Mouse (Mus musculus) layer of hippocampus, postnatal 10 days (tissue): Measurements from ENCODE around the gene Tmbim6. TPM values are rescaled to one million over a fixed set of nuclear protein-coding genes. Genes with fewer than 3 reads are reported as not detected.

Experiments used
- DNase-seq, 2 experiments: peaks; one replicate each; pipeline ENCODE4 v3.0.0; 2021; ENCODE audit warnings: low spot score in 2 of 2
- total RNA-seq, 2 experiments: library from RNA; stranded (reverse); gene quantifications; 2 replicates each; pipeline ENCODE4 v1.2.3; 2021

Tmbim6 gene
- total RNA-seq, 2 experiments from 2014 or later, result 356 to 357 TPM

- peak; percentile 90 for DNase-seq
These were observed 23.7 kb downstream of the Tmbim6 start for GRCm38 (mm10) chr15:99416348-99416882.

GRCm38 (mm10) chr15:99416957-99417356, 24.3 kb downstream of the Tmbim6 start:
- no peak for DNase-seq

- no peak for DNase-seq
These were observed 25.1 kb downstream of the Tmbim6 start for GRCm38 (mm10) chr15:99417692-99418271.

- DNase-seq, result no peak
These were observed 27.4 kb downstream of the Tmbim6 start for GRCm38 (mm10) chr15:99420101-99420500.

GRCm38 (mm10) chr15:99420521-99421014, 27.9 kb downstream of the Tmbim6 start:
- DNase-seq, result peak; percentile 59 to 65

GRCm38 (mm10) chr15:99421152-99421551, 28.5 kb downstream of the Tmbim6 start:
- no peak for DNase-seq

GRCm38 (mm10) chr15:99421676-99422075, 29.0 kb downstream of the Tmbim6 start:
- DNase-seq, result no peak

- DNase-seq, result no peak
These were observed 29.9 kb downstream of the Tmbim6 start for GRCm38 (mm10) chr15:99422551-99422950.

GRCm38 (mm10) chr15:99423131-99423530, 30.4 kb downstream of the Tmbim6 start:
- no peak for DNase-seq

GRCm38 (mm10) chr15:99423884-99424283, 31.2 kb downstream of the Tmbim6 start:
- no peak for DNase-seq

GRCm38 (mm10) chr15:99430394-99430793, 37.7 kb downstream of the Tmbim6 start:
- no peak for DNase-seq

- no peak for DNase-seq
These were observed 38.4 kb downstream of the Tmbim6 start for GRCm38 (mm10) chr15:99431063-99431462.

GRCm38 (mm10) chr15:99431504-99431903, 38.8 kb downstream of the Tmbim6 start:
- no peak for DNase-seq

- no peak for DNase-seq
These were observed 39.3 kb downstream of the Tmbim6 start for GRCm38 (mm10) chr15:99431967-99432366.

- DNase-seq, result no peak
These were observed 40.5 kb downstream of the Tmbim6 start for GRCm38 (mm10) chr15:99433081-99433718.

- no peak for DNase-seq
These were observed 41.2 kb downstream of the Tmbim6 start for GRCm38 (mm10) chr15:99433913-99434312.

GRCm38 (mm10) chr15:99438966-99439698, 46.5 kb downstream of the Tmbim6 start:
- DNase-seq, result no peak

- DNase-seq, result peak; percentile 46 to 59
These were observed 47.6 kb downstream of the Tmbim6 start for GRCm38 (mm10) chr15:99440112-99440815.

GRCm38 (mm10) chr15:99440816-99441457, 48.3 kb downstream of the Tmbim6 start:
- DNase-seq, result no peak

- no peak for DNase-seq
These were observed 49.7 kb downstream of the Tmbim6 start for GRCm38 (mm10) chr15:99442358-99442757.

- no peak for DNase-seq
These were observed 52.9 kb downstream of the Tmbim6 start for GRCm38 (mm10) chr15:99445567-99445966.
